Mouse (Mus musculus) olfactory bulb, adult 2 months (tissue): ENCODE measurements around the gene Ccdc142.

Source experiments
- CTCF ChIP-seq: fragments of 200-500 bp; IDR thresholded peaks from 2 replicates; pipeline ENCODE4 v1.5.1; 2012; ENCODE audit warnings: low read depth, mild to moderate bottlenecking, low read length, moderate library complexity; ENCODE audit not compliant: insufficient read depth
- POLR2A ChIP-seq: fragments of 200-500 bp; IDR thresholded peaks from 2 replicates; pipeline ENCODE4 v1.6.1; 2012; ENCODE audit warnings: mild to moderate bottlenecking, low read depth, low read length, moderate library complexity; ENCODE audit not compliant: insufficient read depth

- no peak for TF ChIP-seq CTCF
- TF ChIP-seq POLR2A = no peak
Measured at GRCm38 (mm10) chr6:83138056-83138455, 36.7 kb downstream of the Ccdc142 start.
